Mouse (Mus musculus): ENCODE data around the gene Rap1gap. TPM values are rescaled to one million over a fixed set of nuclear protein-coding genes. Genes with fewer than 3 reads are reported as not detected.
A peak's percentile ranks its signal among the peaks of the same experiment; 100 is the strongest.

Rap1gap gene
- polyA plus RNA-seq, 1 experiment from 2014 or later, result 18.4 TPM

DNA sequence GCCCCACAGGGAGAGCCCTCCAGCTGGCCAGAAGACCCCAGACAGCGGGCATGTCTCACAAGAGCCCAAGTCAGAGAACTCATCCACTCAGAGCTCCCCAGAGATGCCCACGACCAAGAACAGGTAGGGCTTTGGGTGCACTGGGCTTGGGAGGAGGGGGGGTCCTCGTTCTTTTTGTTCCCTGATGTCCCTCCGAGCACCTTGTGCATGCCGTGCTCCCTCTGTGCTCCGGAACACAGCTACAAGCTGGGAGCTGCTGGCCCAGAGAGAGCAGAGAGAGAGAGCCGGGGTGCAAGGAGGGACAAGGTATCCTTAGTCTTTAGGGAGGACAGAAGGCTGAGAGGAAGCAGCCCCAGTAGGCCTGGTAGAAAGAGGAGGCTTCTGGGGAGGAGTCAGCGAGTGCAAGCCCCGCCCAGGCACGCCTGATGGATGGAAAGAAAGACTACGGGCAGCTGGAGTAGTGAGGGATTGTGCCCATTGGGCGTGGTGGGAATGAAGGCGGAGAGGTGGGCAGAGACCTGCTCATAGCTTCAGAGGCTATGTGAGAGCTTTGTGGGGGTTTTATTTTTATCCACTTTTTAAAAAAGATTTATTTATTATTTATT, 61.1 kb downstream of the Rap1gap start:
- H3K9ac ChIP-seq (ENCODE audit: low read depth, low read length), result no peak overlapping the region
- ATAC-seq (ENCODE audit: low read depth), result no peak
- peaks cover 26% of the 10 kb centered on the region for H3K27me3 ChIP-seq (replicated peaks; ENCODE audit: control insufficient read depth, insufficient read depth, low read length)
- no peaks in the 10 kb centered on the region for H3K36me3 ChIP-seq (ENCODE audit: control insufficient read depth, insufficient read depth, low read length)
- 0 out of 2 replicates have a peak, but pooled peaks cover 4% of the 10 kb centered on the region for H3K4me1 ChIP-seq (ENCODE audit: control insufficient read depth, insufficient read depth, low read length)
- no peak overlapping the region for H3K27ac ChIP-seq (replicated peaks; ENCODE audit: low read depth, low read length)
- H3K9me3 ChIP-seq (ENCODE audit: control insufficient read depth, low read length), result no peaks in the 10 kb centered on the region
- no peak overlapping the region for H3K4me2 ChIP-seq (ENCODE audit: low read depth, low read length)
- WGBS, result 74% methylated on average over 13 of the region's 13 CpGs
- H3K4me3 ChIP-seq (ENCODE audit: low read depth, low read length), result no peak overlapping the region
- DNase-seq (ENCODE audit: low spot score), result no peak

DNA sequence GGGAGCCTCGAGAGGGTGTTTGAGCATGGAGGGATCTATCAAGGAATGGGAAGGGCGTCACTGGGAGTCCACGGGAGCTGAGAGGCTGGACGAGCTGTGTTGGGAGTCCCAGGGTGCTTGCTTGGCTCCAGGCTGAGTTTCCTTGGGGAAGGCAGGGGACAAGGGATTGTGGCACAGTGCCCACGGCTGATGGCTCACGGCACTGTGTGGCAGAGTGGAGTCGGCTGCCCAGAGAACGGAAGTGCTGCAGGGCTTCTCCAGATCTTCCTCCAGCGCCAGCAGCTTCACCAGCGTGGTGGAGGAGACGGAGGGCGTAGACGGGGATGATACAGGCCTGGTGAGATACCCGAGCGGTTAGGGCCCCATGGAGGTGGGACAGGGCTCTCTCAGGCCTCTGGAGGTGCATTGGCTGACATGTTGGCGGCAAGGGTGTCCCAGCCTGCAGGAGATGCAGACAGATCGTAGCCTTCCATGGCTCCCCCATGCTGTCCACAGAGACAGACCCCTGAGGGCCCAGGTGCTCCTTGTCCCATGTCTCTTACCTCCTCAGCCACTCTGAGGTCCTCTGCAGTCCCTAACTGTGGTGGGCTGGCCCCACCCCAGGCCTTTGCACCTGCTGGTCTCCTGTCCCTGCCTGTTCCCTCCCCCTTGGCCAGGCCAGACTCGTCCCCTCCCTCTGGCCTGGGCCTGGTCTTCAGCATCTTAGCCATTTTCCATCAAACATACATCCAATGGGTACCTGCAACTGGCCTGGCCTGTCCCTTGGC, 62.4 kb downstream of the Rap1gap start:
- Histone ChIP-seq H3K4me1 (ENCODE audit: control insufficient read depth, insufficient read depth, low read length) (0 out of 2 replicates have a peak, but pooled peaks cover 4% of the 10 kb centered on the region), H3K9ac (ENCODE audit: low read depth, low read length) (no peak overlapping the region), H3K4me2 (ENCODE audit: low read depth, low read length) (no peak overlapping the region), H3K27me3 (replicated peaks; ENCODE audit: control insufficient read depth, insufficient read depth, low read length) (peaks cover 26% of the 10 kb centered on the region), H3K9me3 (ENCODE audit: control insufficient read depth, low read length) (no peaks in the 10 kb centered on the region), H3K4me3 (ENCODE audit: low read depth, low read length) (no peak overlapping the region), H3K36me3 (ENCODE audit: control insufficient read depth, insufficient read depth, low read length) (no peaks in the 10 kb centered on the region), H3K27ac (replicated peaks; ENCODE audit: low read depth, low read length) (no peak overlapping the region)
- no peak for DNase-seq (ENCODE audit: low spot score)
- ATAC-seq (ENCODE audit: low read depth), result no peak
- 75% methylated on average over 15 of the region's 18 CpGs for WGBS

DNA sequence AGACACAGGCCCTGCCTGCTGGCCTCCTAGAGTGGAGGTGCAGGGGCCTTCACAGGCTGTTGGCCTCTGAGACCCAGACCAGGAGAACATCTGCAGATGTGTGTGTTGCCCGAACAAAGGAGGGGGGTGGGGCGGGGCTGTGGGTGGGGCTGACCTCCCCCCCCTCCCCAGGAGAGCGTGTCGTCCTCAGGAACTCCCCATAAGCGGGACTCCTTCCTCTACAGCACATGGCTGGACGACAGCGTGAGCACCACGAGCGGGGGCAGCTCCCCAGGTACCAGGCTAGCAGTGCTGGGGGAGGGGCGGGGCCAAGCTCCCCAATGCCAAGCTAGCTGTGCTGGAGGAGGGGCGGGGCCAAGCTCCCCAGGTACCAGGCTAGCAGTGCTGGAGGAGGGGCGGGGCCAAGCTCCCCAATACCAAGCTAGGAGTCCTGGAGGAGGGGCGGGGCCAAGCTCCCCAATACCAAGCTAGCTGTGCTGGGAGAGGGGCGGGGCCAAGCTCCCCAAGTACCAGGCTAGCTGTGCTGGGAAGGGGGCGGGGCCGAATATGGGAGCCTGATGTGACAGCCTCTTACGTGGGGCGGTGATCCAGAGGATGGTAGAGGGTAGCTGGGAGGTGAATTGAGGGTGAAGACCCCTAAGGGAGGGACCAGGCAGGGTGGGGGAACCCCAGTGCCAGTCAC, 63.1 kb downstream of the Rap1gap start:
- peak; percentile 17 for ATAC-seq (ENCODE audit: low read depth)
- Histone ChIP-seq H3K27ac (replicated peaks; ENCODE audit: low read depth, low read length) (no peak overlapping the region), H3K4me2 (ENCODE audit: low read depth, low read length) (no peak overlapping the region; the same call in 1 of the 2 replicates), H3K9ac (ENCODE audit: low read depth, low read length) (no peak overlapping the region), H3K4me1 (ENCODE audit: control insufficient read depth, insufficient read depth, low read length) (0 out of 2 replicates have a peak, but pooled peaks cover 4% of the 10 kb centered on the region), H3K4me3 (ENCODE audit: low read depth, low read length) (no peak overlapping the region), H3K27me3 (replicated peaks; ENCODE audit: control insufficient read depth, insufficient read depth, low read length) (peaks cover 26% of the 10 kb centered on the region), H3K9me3 (ENCODE audit: control insufficient read depth, low read length) (no peaks in the 10 kb centered on the region), H3K36me3 (ENCODE audit: control insufficient read depth, insufficient read depth, low read length) (no peaks in the 10 kb centered on the region)
- peak; percentile 80 for DNase-seq (ENCODE audit: low spot score)
- WGBS, result 5% methylated on average over 8 of the region's 18 CpGs

DNA sequence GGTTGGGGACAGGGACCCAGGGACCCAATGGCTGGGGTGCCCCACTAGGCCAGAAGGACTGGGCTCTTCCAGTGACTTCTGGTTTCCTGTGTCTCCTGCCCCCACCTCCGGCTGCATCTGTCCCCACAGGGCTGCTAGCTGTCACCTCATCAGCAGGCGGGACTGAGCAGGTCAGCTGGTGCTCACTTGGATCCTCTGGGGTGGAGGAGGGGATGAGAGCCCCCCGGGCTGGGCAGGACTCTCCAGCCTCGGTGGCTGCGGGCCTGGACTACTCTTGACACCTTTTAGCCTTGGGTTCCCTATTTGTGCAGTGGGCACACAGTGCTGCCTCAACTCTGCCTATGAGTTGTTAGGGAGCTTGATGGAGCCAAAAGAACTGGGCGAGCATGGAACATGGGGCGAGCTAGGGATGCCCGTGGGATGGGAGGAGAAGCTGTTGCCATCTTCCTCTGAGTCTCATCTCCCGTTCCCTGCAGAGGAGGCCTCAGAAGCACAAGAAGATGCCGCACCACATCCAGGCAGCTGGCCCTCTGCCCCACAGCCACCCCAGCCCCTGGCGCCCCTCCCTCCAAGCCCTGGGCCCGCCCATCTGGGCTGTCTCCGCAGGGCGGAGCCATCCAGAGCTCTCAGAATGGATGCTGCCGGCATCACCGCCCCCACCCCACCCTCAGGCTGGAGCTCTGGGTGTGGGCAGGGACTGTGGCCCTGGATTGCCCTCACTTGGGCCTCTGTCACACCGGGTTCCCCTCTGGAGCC, 64.1 kb downstream of the Rap1gap start:
- Histone ChIP-seq H3K4me2 (ENCODE audit: low read depth, low read length) (peak overlapping the region; percentile 44), H3K36me3 (ENCODE audit: control insufficient read depth, insufficient read depth, low read length) (no peaks in the 10 kb centered on the region), H3K9ac (ENCODE audit: low read depth, low read length) (no peak overlapping the region), H3K27me3 (replicated peaks; ENCODE audit: control insufficient read depth, insufficient read depth, low read length) (peaks cover 22% of the 10 kb centered on the region), H3K4me3 (ENCODE audit: low read depth, low read length) (peak overlapping the region; percentile 15; the same call in 1 of the 2 replicates), H3K9me3 (ENCODE audit: control insufficient read depth, low read length) (no peaks in the 10 kb centered on the region), H3K27ac (replicated peaks; ENCODE audit: low read depth, low read length) (no peak overlapping the region), H3K4me1 (ENCODE audit: control insufficient read depth, insufficient read depth, low read length) (0 out of 2 replicates have a peak, but pooled peaks cover 4% of the 10 kb centered on the region)
- WGBS, result 12% methylated on average over 13 of the region's 17 CpGs
- ATAC-seq (ENCODE audit: low read depth) (peak; percentile 38; the same call in 1 of the 2 replicates), DNase-seq (ENCODE audit: low spot score) (peak; percentile 56)

DNA sequence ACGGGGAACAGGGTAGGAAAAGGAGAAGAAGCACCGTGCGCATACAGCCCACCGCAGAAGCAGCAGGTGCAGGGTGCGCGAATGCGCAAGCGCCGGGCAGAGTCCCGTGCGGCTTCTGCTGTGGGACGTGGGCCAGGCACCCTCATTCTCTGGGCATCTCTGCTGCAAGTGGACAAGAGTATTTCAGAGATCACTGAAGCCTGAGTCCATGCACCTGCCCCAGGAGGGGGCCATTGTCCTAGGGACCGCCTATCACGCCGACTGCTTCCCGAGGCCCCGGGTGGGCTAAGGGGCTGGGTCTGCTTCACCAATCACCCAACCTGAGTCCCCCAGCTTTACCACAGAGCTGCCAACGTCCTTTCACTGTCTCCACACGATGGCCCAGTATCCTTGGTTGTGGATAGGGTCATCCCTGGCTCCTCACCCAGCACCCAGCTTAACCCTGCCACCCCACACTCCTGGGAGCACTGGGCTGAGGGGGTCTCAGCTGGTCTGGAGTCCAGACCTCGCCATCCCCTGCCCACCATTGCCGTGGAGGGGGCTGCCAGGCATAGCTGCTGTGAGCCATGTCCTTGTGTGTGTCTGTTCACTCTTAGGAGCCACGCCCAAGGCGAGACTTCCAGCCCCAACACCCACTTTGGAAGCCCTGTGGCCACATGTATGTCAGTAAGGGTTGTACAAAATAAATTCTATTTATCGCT, 64.8 kb downstream of the Rap1gap start:
- WGBS, result 22% methylated on average over 19 of the region's 24 CpGs
- H3K9ac ChIP-seq (ENCODE audit: low read depth, low read length), result no peak overlapping the region
- H3K36me3 ChIP-seq (ENCODE audit: control insufficient read depth, insufficient read depth, low read length), result no peaks in the 10 kb centered on the region
- peak overlapping the region; percentile 44 for H3K4me2 ChIP-seq (ENCODE audit: low read depth, low read length)
- H3K27ac ChIP-seq (replicated peaks; ENCODE audit: low read depth, low read length), result no peak overlapping the region
- no peak for DNase-seq (ENCODE audit: low spot score)
- peak; percentile 4; the same call in 1 of the 2 replicates for ATAC-seq (ENCODE audit: low read depth)
- peaks cover 22% of the 10 kb centered on the region for H3K27me3 ChIP-seq (replicated peaks; ENCODE audit: control insufficient read depth, insufficient read depth, low read length)
- peak overlapping the region; percentile 15; the same call in 1 of the 2 replicates for H3K4me3 ChIP-seq (ENCODE audit: low read depth, low read length)
- H3K9me3 ChIP-seq (ENCODE audit: control insufficient read depth, low read length), result no peaks in the 10 kb centered on the region
- 0 out of 2 replicates have a peak, but pooled peaks cover 4% of the 10 kb centered on the region for H3K4me1 ChIP-seq (ENCODE audit: control insufficient read depth, insufficient read depth, low read length)

DNA sequence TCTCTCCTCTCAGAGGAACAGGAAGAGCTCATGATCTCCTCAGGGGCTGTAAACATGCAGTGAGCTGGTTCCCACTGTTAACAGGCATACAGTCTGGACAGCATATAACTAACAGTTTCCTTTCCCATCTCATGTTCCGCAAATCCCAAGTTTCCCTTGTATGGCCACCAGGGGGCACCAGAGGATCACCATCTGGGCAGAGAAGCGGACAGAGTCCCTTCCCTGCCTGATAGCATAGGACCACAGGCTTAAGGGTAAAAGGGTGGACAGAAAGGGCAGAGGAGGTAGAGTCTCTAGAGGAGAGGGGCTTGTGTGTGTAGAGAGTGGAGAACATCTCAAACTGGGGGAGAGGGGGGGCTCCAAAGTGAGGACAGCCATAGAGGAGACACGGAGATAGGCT, 65.6 kb downstream of the Rap1gap start:
- H3K27ac ChIP-seq (replicated peaks; ENCODE audit: low read depth, low read length), result no peak overlapping the region
- peaks cover 5% of the 10 kb centered on the region; the same call in 1 of the 2 replicates for H3K4me1 ChIP-seq (ENCODE audit: control insufficient read depth, insufficient read depth, low read length)
- peaks cover 22% of the 10 kb centered on the region for H3K27me3 ChIP-seq (replicated peaks; ENCODE audit: control insufficient read depth, insufficient read depth, low read length)
- 15% methylated on average over 3 of the region's 3 CpGs for WGBS
- peak; percentile 90 for DNase-seq (ENCODE audit: low spot score)
- no peak overlapping the region for H3K9ac ChIP-seq (ENCODE audit: low read depth, low read length)
- no peak overlapping the region for H3K4me2 ChIP-seq (ENCODE audit: low read depth, low read length)
- no peaks in the 10 kb centered on the region for H3K9me3 ChIP-seq (ENCODE audit: control insufficient read depth, low read length)
- H3K36me3 ChIP-seq (ENCODE audit: control insufficient read depth, insufficient read depth, low read length), result no peaks in the 10 kb centered on the region
- peak; percentile 15; the same call in 1 of the 2 replicates for ATAC-seq (ENCODE audit: low read depth)
- H3K4me3 ChIP-seq (ENCODE audit: low read depth, low read length), result no peak overlapping the region

DNA sequence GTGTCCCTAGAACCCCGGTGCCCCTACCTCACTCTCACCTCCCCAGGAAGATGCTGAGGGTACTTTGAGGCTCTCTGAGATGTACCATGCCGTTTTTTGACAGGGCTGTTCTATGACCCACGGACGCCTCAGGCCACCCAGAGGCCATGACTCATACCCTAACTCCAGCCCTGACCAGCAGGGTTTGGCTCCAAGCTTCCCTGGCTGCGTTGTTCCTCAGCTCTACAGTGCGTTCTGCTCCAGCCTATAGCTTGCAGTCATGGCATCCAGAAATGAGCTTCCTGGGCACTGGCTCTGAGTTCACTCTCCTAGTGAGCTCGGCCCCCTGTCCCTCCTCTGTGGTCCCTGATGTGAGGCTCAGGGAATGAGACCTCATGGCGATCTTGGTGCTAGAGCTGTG, 66.2 kb downstream of the Rap1gap start:
- no peak for DNase-seq (ENCODE audit: low spot score)
- H3K4me3 ChIP-seq (ENCODE audit: low read depth, low read length), result no peak overlapping the region
- H3K27me3 ChIP-seq (replicated peaks; ENCODE audit: control insufficient read depth, insufficient read depth, low read length), result peaks cover 22% of the 10 kb centered on the region
- H3K27ac ChIP-seq (replicated peaks; ENCODE audit: low read depth, low read length), result no peak overlapping the region
- no peak overlapping the region for H3K4me2 ChIP-seq (ENCODE audit: low read depth, low read length)
- H3K9ac ChIP-seq (ENCODE audit: low read depth, low read length), result no peak overlapping the region
- no peak for ATAC-seq (ENCODE audit: low read depth)
- no peaks in the 10 kb centered on the region for H3K36me3 ChIP-seq (ENCODE audit: control insufficient read depth, insufficient read depth, low read length)
- H3K9me3 ChIP-seq (ENCODE audit: control insufficient read depth, low read length), result no peaks in the 10 kb centered on the region
- peaks cover 10% of the 10 kb centered on the region; the same call in 1 of the 2 replicates for H3K4me1 ChIP-seq (ENCODE audit: control insufficient read depth, insufficient read depth, low read length)
- WGBS, result 71% methylated on average over 8 of the region's 8 CpGs
